Mouse (Mus musculus) urinary bladder, postnatal 36 days (tissue): ENCODE results near the gene Accs.
A peak's percentile ranks its signal among the peaks of the same experiment; 100 is the strongest.

ENCODE experiments used
- DNase-seq, 2 experiments: peaks; one replicate each; pipeline ENCODE4 v3.0.0; 2022; ENCODE audit warnings: low spot score in 2 of 2, mixed read lengths in 1 of 2

Gene Accs

DNA sequence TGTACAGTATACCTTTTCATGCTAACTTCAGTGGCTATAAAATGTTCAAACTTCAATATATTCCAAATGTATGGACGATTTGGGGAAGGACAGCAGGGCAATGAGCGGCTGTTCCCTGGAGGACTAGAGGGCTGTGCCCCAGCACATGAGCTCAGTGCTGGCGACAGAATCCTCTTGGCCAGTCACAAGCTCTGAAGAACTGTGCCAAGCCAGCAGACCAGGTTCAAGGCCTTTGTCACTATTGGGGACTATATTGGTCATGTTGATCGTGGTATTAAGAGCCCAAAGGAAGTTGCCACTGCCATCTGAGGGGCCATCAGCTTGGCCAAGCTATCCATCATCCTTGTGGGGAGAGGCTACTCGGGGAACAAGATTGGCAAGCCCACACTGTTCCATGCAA lies 55.4 kb downstream of the Accs start:
- no peak for DNase-seq

GRCm38 (mm10) chr2:93791516-93792499 lies 57.9 kb downstream of the Accs start:
- peak in 1 of 2 experiments; percentile 22 for DNase-seq

- no peak for DNase-seq
Observed at GRCm38 (mm10) chr2:93790798-93791345, 58.9 kb downstream of the Accs start.

- DNase-seq, result no peak
Observed at GRCm38 (mm10) chr2:93788557-93788956, 61.2 kb downstream of the Accs start.

DNA sequence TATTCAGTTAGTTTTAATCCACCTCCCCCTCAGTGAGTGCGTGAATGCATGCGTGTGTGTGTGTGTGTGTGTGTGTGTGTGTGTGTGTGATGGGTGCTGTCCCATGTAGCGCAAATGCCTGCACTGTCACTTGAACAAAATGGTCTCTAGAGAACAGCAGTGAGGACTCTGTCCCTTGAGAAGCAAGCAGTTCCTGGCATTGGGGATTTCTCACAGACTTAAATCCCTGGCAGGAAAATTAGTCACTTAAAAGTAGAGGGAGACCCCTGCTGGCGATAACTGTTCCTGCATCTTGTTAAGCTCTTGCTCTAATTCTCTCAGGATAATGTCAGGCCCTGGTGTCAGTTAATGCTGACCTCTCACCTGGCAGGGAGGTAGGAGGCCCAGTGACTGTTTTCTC lies 63.6 kb downstream of the Accs start:
- peak; percentile 51 to 61 for DNase-seq

DNA sequence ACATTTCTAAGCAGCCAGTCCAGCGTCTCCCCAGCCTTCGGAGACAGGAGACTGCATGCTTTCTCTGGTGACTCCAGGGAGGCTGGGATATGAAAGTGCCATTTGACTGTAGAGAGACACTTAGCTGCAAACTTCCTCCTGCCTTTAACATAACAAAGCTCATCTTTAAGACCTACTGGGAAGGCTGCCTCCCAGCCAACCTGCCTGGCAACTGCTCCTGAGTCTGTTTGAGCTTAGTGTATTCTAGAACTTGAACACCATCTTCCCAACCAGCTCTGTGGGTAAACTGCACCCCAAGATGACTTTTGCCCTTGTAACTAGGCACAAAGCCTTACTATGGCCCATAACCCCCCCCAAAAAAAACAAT lies 64.3 kb downstream of the Accs start:
- no peak for DNase-seq

- DNase-seq, result no peak
Observed at GRCm38 (mm10) chr2:93784721-93785431, 64.9 kb downstream of the Accs start.

GRCm38 (mm10) chr2:93783926-93784539 lies 65.7 kb downstream of the Accs start:
- no peak for DNase-seq
